Mouse (Mus musculus): ENCODE measurements around the gene Tab1. TPM values are rescaled to one million over a fixed set of nuclear protein-coding genes. Genes with fewer than 3 reads are reported as not detected.

Tab1 gene
- total and polyA plus RNA-seq, 3 experiments, result 17.8 to 24.5 (median 24.1) TPM

GRCm38 (mm10) chr15:80147090-80147489, 14.2 kb downstream of the Tab1 start:
- H3K4me3 ChIP-seq, result no peak overlapping the region
- DNase-seq, result no peak
- H3K4me1 ChIP-seq (ENCODE audit: control insufficient read depth, insufficient read depth, low read length), result peaks cover 8% of the 10 kb centered on the region
- no peaks in the 10 kb centered on the region for H3K36me3 ChIP-seq (ENCODE audit: control insufficient read depth, insufficient read depth, low read length)
- H3K9ac ChIP-seq (ENCODE audit: low read depth, low read length), result no peak overlapping the region
- intact Hi-C loops (cut with DNase I), result no loop called here
- TF ChIP-seq CTCF (IDR thresholded peaks at IDR 0.05) (no peak), EP300 (IDR thresholded peaks at IDR 0.05; ENCODE audit: insufficient read depth, low read depth, low read length) (no peak), POLR2A (IDR thresholded peaks at IDR 0.05; ENCODE audit: insufficient read depth, low read depth, low read length) (no peak)
- H3K27me3 ChIP-seq (ENCODE audit: control insufficient read depth, insufficient read depth, low read length), result no peaks in the 10 kb centered on the region
- 84% methylated on average over 14 of the region's 14 CpGs for WGBS
- no peak overlapping the region for H3K27ac ChIP-seq
- peaks cover 3% of the 10 kb centered on the region; the same call in 1 of the 2 replicates for H3K79me2 ChIP-seq (replicated peaks; ENCODE audit: control insufficient read depth, insufficient read depth, low read length)

GRCm38 (mm10) chr15:80147511-80147910, 14.6 kb downstream of the Tab1 start:
- no peak overlapping the region for H3K9ac ChIP-seq (ENCODE audit: low read depth, low read length)

GRCm38 (mm10) chr15:80148565-80148964, 15.6 kb downstream of the Tab1 start:
- peak overlapping the region; percentile 5; the same call in 1 of the 2 replicates for H3K27ac ChIP-seq
- intact Hi-C loops (cut with DNase I), result no loop called here
- H3K27me3 ChIP-seq (ENCODE audit: control insufficient read depth, insufficient read depth, low read length), result no peaks in the 10 kb centered on the region
- no peak overlapping the region for H3K9ac ChIP-seq (ENCODE audit: low read depth, low read length)
- H3K4me3 ChIP-seq, result no peak overlapping the region
- 73% methylated on average over 8 of the region's 8 CpGs for WGBS
- H3K4me1 ChIP-seq (ENCODE audit: control insufficient read depth, insufficient read depth, low read length), result peaks cover 8% of the 10 kb centered on the region
- DNase-seq, result no peak
- TF ChIP-seq EP300 (IDR thresholded peaks at IDR 0.05; ENCODE audit: insufficient read depth, low read depth, low read length) (no peak), POLR2A (IDR thresholded peaks at IDR 0.05; ENCODE audit: insufficient read depth, low read depth, low read length) (no peak), CTCF (IDR thresholded peaks at IDR 0.05) (no peak)
- H3K36me3 ChIP-seq (ENCODE audit: control insufficient read depth, insufficient read depth, low read length), result no peaks in the 10 kb centered on the region
- H3K79me2 ChIP-seq (replicated peaks; ENCODE audit: control insufficient read depth, insufficient read depth, low read length), result no peaks in the 10 kb centered on the region

More at GRCm38 (mm10) chr15:80147511-80147910, 14.6 kb downstream of the Tab1 start:
- no peak for TF ChIP-seq EP300 (IDR thresholded peaks at IDR 0.05; ENCODE audit: insufficient read depth, low read depth, low read length)
- TF ChIP-seq POLR2A (IDR thresholded peaks at IDR 0.05; ENCODE audit: insufficient read depth, low read depth, low read length), result no peak
- TF ChIP-seq CTCF (IDR thresholded peaks at IDR 0.05), result no peak
- H3K27me3 ChIP-seq (ENCODE audit: control insufficient read depth, insufficient read depth, low read length), result no peaks in the 10 kb centered on the region
- H3K4me3 ChIP-seq, result no peak overlapping the region
- H3K4me1 ChIP-seq (ENCODE audit: control insufficient read depth, insufficient read depth, low read length), result peaks cover 8% of the 10 kb centered on the region
- intact Hi-C loops (cut with DNase I), result no loop called here
- WGBS, result 39% methylated on average over 5 of the region's 5 CpGs
- no peaks in the 10 kb centered on the region for H3K36me3 ChIP-seq (ENCODE audit: control insufficient read depth, insufficient read depth, low read length)
- no peak for DNase-seq
- H3K27ac ChIP-seq, result no peak overlapping the region; the same call in 1 of the 2 replicates
- peaks cover 3% of the 10 kb centered on the region; the same call in 1 of the 2 replicates for H3K79me2 ChIP-seq (replicated peaks; ENCODE audit: control insufficient read depth, insufficient read depth, low read length)

DNA sequence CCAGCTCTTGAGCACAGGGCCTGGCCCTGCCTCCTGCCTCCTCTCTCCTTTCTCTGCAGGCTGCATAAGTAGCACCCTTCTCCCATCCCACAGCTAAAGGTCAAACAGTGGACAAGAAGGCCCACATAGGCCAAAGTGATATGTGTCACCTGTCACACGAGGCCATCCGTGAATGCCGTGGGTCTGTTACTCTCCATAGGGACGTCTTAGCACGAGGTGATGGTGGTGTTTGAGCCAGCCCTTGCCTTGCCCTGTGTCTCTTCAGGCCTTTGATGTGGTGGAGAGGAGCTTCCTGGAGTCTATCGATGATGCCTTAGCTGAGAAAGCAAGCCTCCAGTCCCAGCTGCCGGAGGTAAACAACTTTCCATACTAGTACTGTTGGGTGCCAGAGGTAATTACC, 16.6 kb downstream of the Tab1 start:
- DNase-seq, result no peak

DNA sequence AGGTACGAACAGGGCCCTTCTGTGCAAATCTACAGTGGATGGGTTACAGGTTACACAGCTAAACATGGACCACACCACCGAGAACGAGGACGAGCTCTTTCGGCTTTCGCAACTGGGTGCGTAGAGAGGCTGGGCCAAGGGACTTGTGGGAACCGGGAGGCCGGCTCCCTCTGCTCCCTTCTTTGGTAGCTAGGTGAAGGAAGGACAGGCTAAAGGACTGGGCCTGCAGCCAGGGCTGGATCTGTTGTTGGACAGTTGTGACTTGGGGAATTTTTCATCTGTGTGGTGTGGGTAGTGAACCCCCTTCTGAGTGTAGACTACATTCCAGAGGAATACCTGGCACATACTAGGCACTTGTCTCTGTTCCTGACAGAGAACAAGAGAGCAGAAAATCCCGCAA, 19.7 kb downstream of the Tab1 start:
- Histone ChIP-seq H3K79me2 (replicated peaks; ENCODE audit: control insufficient read depth, insufficient read depth, low read length) (no peaks in the 10 kb centered on the region), H3K27me3 (ENCODE audit: control insufficient read depth, insufficient read depth, low read length) (no peaks in the 10 kb centered on the region), H3K27ac (peak overlapping the region; percentile 54), H3K4me1 (ENCODE audit: control insufficient read depth, insufficient read depth, low read length) (peaks cover 3% of the 10 kb centered on the region; the same call in 1 of the 2 replicates), H3K9ac (ENCODE audit: low read depth, low read length) (no peak overlapping the region), H3K36me3 (ENCODE audit: control insufficient read depth, insufficient read depth, low read length) (no peaks in the 10 kb centered on the region), H3K4me3 (no peak overlapping the region)
- intact Hi-C loops (cut with DNase I), result no loop called here
- DNase-seq, result peak; percentile 53 to 70
- TF ChIP-seq POLR2A (IDR thresholded peaks at IDR 0.05; ENCODE audit: insufficient read depth, low read depth, low read length) (0 out of 2 replicates have a peak, but pooled peaks have one; percentile 44), EP300 (IDR thresholded peaks at IDR 0.05; ENCODE audit: insufficient read depth, low read depth, low read length) (0 out of 2 replicates have a peak, but pooled peaks have one; percentile 9), CTCF (IDR thresholded peaks at IDR 0.05) (no peak)
- 67% methylated on average over 10 of the region's 10 CpGs for WGBS

More for the DNA sequence above, 16.6 kb downstream of the Tab1 start:
- H3K9ac ChIP-seq (ENCODE audit: low read depth, low read length), result no peak overlapping the region
- no peaks in the 10 kb centered on the region for H3K79me2 ChIP-seq (replicated peaks; ENCODE audit: control insufficient read depth, insufficient read depth, low read length)
- no peaks in the 10 kb centered on the region for H3K27me3 ChIP-seq (ENCODE audit: control insufficient read depth, insufficient read depth, low read length)
- TF ChIP-seq POLR2A (IDR thresholded peaks at IDR 0.05; ENCODE audit: insufficient read depth, low read depth, low read length) (no peak), EP300 (IDR thresholded peaks at IDR 0.05; ENCODE audit: insufficient read depth, low read depth, low read length) (no peak), CTCF (IDR thresholded peaks at IDR 0.05) (no peak)
- intact Hi-C loops (cut with DNase I), result no loop called here
- no peaks in the 10 kb centered on the region for H3K36me3 ChIP-seq (ENCODE audit: control insufficient read depth, insufficient read depth, low read length)
- H3K27ac ChIP-seq, result no peak overlapping the region
- peaks cover 8% of the 10 kb centered on the region for H3K4me1 ChIP-seq (ENCODE audit: control insufficient read depth, insufficient read depth, low read length)
- WGBS, result 86% methylated on average over 7 of the region's 7 CpGs
- H3K4me3 ChIP-seq, result no peak overlapping the region

DNA sequence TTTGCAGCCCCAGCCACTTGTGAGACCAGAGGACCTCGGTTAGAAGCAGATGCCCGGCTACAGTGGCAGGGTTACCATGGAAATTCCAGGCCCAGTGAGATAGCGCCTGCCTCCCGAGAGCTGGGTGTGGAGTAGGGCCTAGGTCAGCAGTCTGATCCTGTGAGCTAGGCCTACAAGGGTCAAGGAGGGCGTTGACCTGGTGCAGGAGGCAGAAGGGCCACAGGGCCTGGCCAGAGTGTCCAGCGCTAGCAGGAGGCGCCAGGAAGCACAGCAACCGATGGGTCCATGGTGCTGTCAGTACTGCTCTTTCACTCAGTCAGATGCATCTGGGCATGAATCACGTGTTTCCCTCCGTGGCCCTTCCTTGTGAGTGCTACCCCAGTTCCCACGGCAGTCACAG, 20.8 kb downstream of the Tab1 start:
- H3K9ac ChIP-seq (ENCODE audit: low read depth, low read length), result no peak overlapping the region
- WGBS, result 83% methylated on average over 11 of the region's 11 CpGs
- H3K27ac ChIP-seq, result no peak overlapping the region
- intact Hi-C loops (cut with DNase I), result no loop called here
- TF ChIP-seq CTCF (IDR thresholded peaks at IDR 0.05) (no peak), EP300 (IDR thresholded peaks at IDR 0.05; ENCODE audit: insufficient read depth, low read depth, low read length) (no peak), POLR2A (IDR thresholded peaks at IDR 0.05; ENCODE audit: insufficient read depth, low read depth, low read length) (no peak)
- H3K79me2 ChIP-seq (replicated peaks; ENCODE audit: control insufficient read depth, insufficient read depth, low read length), result no peaks in the 10 kb centered on the region
- no peaks in the 10 kb centered on the region for H3K36me3 ChIP-seq (ENCODE audit: control insufficient read depth, insufficient read depth, low read length)
- DNase-seq, result no peak
- no peaks in the 10 kb centered on the region for H3K27me3 ChIP-seq (ENCODE audit: control insufficient read depth, insufficient read depth, low read length)
- no peak overlapping the region for H3K4me3 ChIP-seq
- H3K4me1 ChIP-seq (ENCODE audit: control insufficient read depth, insufficient read depth, low read length), result no peaks in the 10 kb centered on the region
